Mouse (Mus musculus) kidney, embryonic 14.5 days (tissue): ENCODE results near the gene Xylt1. TPM values are rescaled to one million over a fixed set of nuclear protein-coding genes. Genes with fewer than 3 reads are reported as not detected.

Experiments used
- ATAC-seq: fragments of 200-750 bp; cut with Nextera tagmentation; 2 replicates; pipeline ENCODE4 v1.8.0; 2017; ENCODE audit warnings: moderate number of reproducible peaks, mild to moderate bottlenecking, moderate TSS enrichment, moderate library complexity; ENCODE audit not compliant: low FRiP score, low TSS enrichment
- H3K27ac ChIP-seq: fragments of 300-500 bp; sonication (generic); 2 replicates; pipeline ENCODE4 v1.5.1; 2014; ENCODE audit warnings: low read depth, mild to moderate bottlenecking, low read length, moderate library complexity, mixed read lengths
- H3K27me3 ChIP-seq: fragments of 300-500 bp; sonication (generic); 2 replicates; pipeline ENCODE4 v1.6.1; 2014; ENCODE audit warnings: mild to moderate bottlenecking, low read length; ENCODE audit not compliant: control insufficient read depth, insufficient read depth
- H3K36me3 ChIP-seq: fragments of 300-500 bp; sonication (generic); 2 replicates; pipeline ENCODE4 v1.6.1; 2014; ENCODE audit warnings: low read length, mixed read lengths; ENCODE audit not compliant: control insufficient read depth, insufficient read depth
- H3K4me1 ChIP-seq: fragments of 300-500 bp; sonication (generic); 2 replicates; pipeline ENCODE4 v1.6.1; 2014; ENCODE audit warnings: low read length, mixed read lengths; ENCODE audit not compliant: control insufficient read depth, insufficient read depth
- H3K4me2 ChIP-seq: fragments of 300-500 bp; sonication (generic); replicated peaks from 2 replicates; pipeline ENCODE4 v1.6.1; 2014; ENCODE audit warnings: low read depth, mild to moderate bottlenecking, low read length
- H3K4me3 ChIP-seq: fragments of 300-500 bp; sonication (generic); 2 replicates; pipeline ENCODE4 v1.5.1; 2014; ENCODE audit warnings: mild to moderate bottlenecking, low read length
- H3K9ac ChIP-seq: fragments of 300-500 bp; sonication (generic); 2 replicates; pipeline ENCODE4 v1.6.1; 2014; ENCODE audit warnings: low read depth, mild to moderate bottlenecking, low read length, moderate library complexity
- H3K9me3 ChIP-seq: fragments of 300-500 bp; sonication (generic); 2 replicates; pipeline ENCODE4 v1.6.1; 2016; ENCODE audit warnings: low read length; ENCODE audit not compliant: control insufficient read depth
- WGBS: fragments of 180-500 bp; shearing (Covaris S2); extraction: QIAGEN DNeasy Blood & Tissue Kit; methylation state at CpG from one replicate; pipeline ENCODE4 v1.1.7; 2014; 5-methylcytosine and 5-hydroxymethylcytosine counted together
- polyA plus RNA-seq: library from polyadenylated mRNA; unstranded; fragments of >200 nt; fragmentation: Nextera tagmentation; extraction: Ambion mirVana; gene quantifications from 2 replicates; pipeline ENCODE4 v1.2.1, GENCODE M21; 2014

Gene Xylt1
- polyA plus RNA-seq, 1 experiment from 2014 or later = 4.6 TPM

DNA sequence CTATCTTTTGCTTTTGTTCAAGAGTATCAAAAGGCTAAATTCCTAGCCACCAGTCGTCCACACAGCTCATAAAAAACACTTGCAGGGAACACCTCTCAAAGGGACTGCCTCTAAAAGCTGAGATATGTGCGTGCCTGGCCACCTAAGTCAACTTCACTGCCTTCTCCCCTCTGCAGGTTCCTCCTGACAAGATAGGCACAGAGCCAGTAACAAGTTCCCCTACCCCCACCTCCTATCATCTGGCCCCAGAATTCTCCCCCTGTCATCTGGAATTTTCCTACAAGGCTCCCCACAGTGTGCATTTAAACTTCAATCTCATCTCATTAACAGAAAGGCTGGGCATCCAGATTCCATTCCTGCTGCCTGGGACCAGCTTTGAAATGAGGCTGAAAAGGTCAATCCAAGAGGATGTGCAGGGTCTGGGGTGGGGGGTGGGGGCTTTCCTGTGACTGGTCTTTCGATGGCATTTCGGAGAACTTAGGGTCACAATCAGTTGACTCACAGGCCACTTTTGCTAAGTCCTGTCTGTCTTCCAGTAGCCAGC, 141.4 kb downstream of the Xylt1 start:
- Histone ChIP-seq H3K27ac (no peak overlapping the region), H3K4me2 (no peak overlapping the region), H3K4me1 (no peaks in the 10 kb centered on the region), H3K4me3 (no peak overlapping the region), H3K27me3 (no peaks in the 10 kb centered on the region), H3K9me3 (no peaks in the 10 kb centered on the region; the same call in 1 of the 2 replicates), H3K9ac (no peak overlapping the region), H3K36me3 (no peaks in the 10 kb centered on the region)
- no peak for ATAC-seq
- WGBS = 48% methylated on average over 4 of the region's 4 CpGs

DNA sequence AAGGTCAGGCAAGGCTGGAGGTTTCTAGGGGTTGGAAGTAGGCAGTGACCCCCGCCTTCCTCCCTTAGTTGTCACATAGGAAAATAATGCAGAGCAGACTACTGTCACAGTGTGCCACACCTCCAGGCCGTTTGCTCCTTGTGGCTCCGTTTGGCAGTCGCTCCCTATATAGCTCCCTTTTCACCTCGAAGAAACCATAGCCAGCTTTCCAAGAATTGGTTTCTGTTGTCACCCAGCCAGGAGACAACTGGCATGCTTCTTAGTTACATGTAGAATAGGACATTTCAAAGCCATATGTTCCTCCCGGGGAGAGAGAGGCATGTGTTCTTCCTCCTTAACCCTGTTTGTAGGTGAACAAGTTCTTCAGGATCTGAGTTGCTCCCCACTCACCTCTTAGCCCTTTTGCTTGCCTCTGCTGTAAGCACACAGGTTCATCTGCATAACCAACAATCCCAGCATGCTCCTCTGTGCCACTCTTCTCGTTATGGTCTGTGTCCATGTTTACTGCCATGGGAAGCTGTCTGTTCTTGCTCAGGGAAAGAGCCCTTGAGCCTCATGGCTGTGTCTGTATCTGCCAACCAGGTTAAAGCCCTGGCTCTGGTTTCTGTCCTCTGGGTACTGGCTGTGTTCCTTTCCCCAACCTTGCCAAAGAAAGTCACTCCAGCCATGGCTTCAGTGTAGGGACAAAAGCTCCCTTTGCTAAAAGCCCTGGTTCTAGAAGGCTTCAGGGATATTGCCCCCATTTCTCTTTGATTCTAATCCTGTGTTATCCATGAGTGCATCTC, 143.8 kb downstream of the Xylt1 start:
- WGBS = 29% methylated on average over 7 of the region's 7 CpGs
- Histone ChIP-seq H3K9ac (no peak overlapping the region), H3K4me2 (no peak overlapping the region), H3K4me1 (no peaks in the 10 kb centered on the region), H3K4me3 (no peak overlapping the region), H3K9me3 (no peaks in the 10 kb centered on the region; the same call in 1 of the 2 replicates), H3K27ac (no peak overlapping the region), H3K36me3 (no peaks in the 10 kb centered on the region), H3K27me3 (no peaks in the 10 kb centered on the region)
- ATAC-seq = no peak

GRCm38 (mm10) chr7:117525678-117526077, 144.9 kb downstream of the Xylt1 start:
- ATAC-seq = no peak
- Histone ChIP-seq H3K9ac (no peak overlapping the region), H3K4me2 (no peak overlapping the region), H3K27ac (no peak overlapping the region), H3K9me3 (no peaks in the 10 kb centered on the region; the same call in 1 of the 2 replicates), H3K27me3 (no peaks in the 10 kb centered on the region), H3K36me3 (no peaks in the 10 kb centered on the region), H3K4me1 (no peaks in the 10 kb centered on the region), H3K4me3 (no peak overlapping the region)
- 96% methylated on average over 5 of the region's 5 CpGs for WGBS

DNA sequence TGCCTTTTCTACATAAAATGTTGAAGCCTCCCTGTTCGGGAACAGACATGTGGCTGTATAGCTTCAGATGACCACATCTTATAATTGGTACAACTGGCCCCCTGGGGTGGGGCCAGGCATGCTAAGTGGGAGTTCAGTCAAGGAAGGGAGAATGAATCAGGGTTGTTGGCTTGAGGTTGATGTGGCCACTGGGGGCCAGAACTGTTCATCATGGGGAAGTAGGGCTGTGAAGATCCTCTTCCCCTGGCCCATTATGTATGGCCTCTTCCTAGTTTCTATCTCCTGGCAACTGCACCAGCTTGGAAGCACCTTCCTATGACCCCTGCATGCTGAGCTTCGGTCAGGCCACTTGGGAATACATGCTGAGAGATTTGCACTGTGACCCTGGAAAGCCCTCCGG, 145.8 kb downstream of the Xylt1 start:
- Histone ChIP-seq H3K4me3 (no peak overlapping the region), H3K9me3 (no peaks in the 10 kb centered on the region), H3K27me3 (no peaks in the 10 kb centered on the region), H3K27ac (no peak overlapping the region), H3K36me3 (no peaks in the 10 kb centered on the region), H3K9ac (no peak overlapping the region), H3K4me1 (no peaks in the 10 kb centered on the region), H3K4me2 (no peak overlapping the region)
- no peak for ATAC-seq
- 88% methylated on average over 3 of the region's 3 CpGs for WGBS

DNA sequence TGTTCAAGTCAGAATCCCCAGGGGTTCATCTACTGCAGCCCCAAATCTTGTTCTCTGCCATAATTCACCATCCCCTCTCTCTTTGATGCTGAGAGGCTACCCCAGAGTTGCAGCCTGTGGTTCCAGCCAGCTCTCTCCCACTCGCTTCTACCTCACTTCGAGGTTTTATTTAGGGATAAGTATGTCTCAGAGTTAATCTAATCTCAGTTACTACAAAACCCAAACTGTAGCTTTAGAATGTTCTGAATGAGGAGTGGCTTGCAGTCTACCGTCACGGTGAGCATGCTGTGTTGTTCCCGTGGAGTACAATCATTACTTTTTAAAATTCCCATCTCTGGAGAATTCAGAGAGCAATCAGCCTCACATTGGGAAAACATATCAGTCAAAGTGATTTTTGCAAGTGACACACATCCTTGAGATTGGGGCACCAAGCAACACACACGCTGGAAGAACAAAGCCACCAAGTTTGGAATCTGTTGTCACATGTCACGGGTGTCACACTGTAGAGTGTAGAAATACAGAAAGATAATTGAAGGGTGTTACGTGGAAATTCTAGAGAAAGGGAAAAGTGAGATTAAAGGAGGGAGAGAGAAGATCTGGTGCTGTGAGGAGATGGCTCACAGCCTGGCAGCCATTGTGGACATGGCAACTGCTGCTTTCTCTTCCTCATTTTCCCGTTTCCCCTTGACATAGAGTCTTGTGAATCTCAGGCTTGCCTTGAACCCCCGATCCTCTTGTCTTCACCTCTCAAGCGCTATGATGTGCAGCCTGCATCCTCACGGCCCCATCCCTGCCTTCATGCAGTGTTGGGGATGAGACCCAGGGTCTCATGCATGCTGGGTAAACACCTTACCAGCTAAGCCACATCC, 149.2 kb downstream of the Xylt1 start:
- Histone ChIP-seq H3K27ac (no peak overlapping the region), H3K4me3 (no peak overlapping the region), H3K27me3 (no peaks in the 10 kb centered on the region), H3K4me1 (peaks cover 16% of the 10 kb centered on the region; the same call in 1 of the 2 replicates), H3K9me3 (no peaks in the 10 kb centered on the region), H3K36me3 (no peaks in the 10 kb centered on the region), H3K4me2 (no peak overlapping the region), H3K9ac (no peak overlapping the region)
- ATAC-seq = no peak
- 87% methylated on average over 12 of the region's 12 CpGs for WGBS

DNA sequence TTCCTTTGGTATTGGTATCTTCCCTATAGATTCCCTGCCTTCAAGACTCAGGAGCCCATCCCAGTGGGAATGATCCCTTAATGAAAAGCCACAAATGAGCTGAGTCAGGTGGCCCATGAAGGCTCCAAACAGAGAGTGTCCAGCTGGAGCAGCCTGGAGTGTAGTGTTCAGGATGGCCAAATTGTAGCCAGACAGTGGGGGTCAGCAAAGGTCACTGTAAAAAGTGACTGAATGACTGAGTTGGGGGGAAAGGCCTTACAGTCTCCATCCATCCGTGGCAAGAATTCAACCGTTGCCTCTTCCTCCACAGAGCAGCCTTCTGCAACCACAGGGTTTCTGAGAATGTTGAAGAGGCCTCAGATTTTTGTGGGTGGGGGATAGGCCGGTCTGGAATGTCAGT, 151.9 kb downstream of the Xylt1 start:
- Histone ChIP-seq H3K27me3 (no peaks in the 10 kb centered on the region), H3K4me2 (no peak overlapping the region), H3K4me3 (no peak overlapping the region), H3K9ac (no peak overlapping the region), H3K9me3 (no peaks in the 10 kb centered on the region), H3K4me1 (peaks cover 16% of the 10 kb centered on the region; the same call in 1 of the 2 replicates), H3K27ac (peak overlapping the region; percentile 20; the same call in 1 of the 2 replicates), H3K36me3 (no peaks in the 10 kb centered on the region)
- 4% methylated on average over 3 of the region's 3 CpGs for WGBS
- ATAC-seq = peak; percentile 92

GRCm38 (mm10) chr7:117533164-117533563, 152.4 kb downstream of the Xylt1 start:
- Histone ChIP-seq H3K4me3 (no peak overlapping the region), H3K36me3 (no peaks in the 10 kb centered on the region), H3K27me3 (no peaks in the 10 kb centered on the region), H3K9me3 (no peaks in the 10 kb centered on the region), H3K4me1 (peaks cover 16% of the 10 kb centered on the region; the same call in 1 of the 2 replicates), H3K27ac (peak overlapping the region; percentile 20; the same call in 1 of the 2 replicates), H3K4me2 (no peak overlapping the region), H3K9ac (no peak overlapping the region)
- WGBS = 9% methylated on average over 5 of the region's 5 CpGs
- peak; percentile 58 for ATAC-seq

GRCm38 (mm10) chr7:117539931-117540330, 159.2 kb downstream of the Xylt1 start:
- whole genome bisulfite sequencing = 48% methylated on average over 5 of the region's 5 CpGs
- H3K4me2 ChIP-seq = no peak overlapping the region
- no peak overlapping the region for H3K9ac ChIP-seq
- no peaks in the 10 kb centered on the region for H3K27me3 ChIP-seq
- ATAC-seq = no peak
- no peaks in the 10 kb centered on the region for H3K36me3 ChIP-seq
- peaks cover 18% of the 10 kb centered on the region; the same call in 1 of the 2 replicates for H3K4me1 ChIP-seq
- H3K9me3 ChIP-seq = no peaks in the 10 kb centered on the region
- no peak overlapping the region for H3K4me3 ChIP-seq
- no peak overlapping the region for H3K27ac ChIP-seq
